Comparison of ENCODE assay signal across 8 mouse cellular contexts in the genomic region with DNA sequence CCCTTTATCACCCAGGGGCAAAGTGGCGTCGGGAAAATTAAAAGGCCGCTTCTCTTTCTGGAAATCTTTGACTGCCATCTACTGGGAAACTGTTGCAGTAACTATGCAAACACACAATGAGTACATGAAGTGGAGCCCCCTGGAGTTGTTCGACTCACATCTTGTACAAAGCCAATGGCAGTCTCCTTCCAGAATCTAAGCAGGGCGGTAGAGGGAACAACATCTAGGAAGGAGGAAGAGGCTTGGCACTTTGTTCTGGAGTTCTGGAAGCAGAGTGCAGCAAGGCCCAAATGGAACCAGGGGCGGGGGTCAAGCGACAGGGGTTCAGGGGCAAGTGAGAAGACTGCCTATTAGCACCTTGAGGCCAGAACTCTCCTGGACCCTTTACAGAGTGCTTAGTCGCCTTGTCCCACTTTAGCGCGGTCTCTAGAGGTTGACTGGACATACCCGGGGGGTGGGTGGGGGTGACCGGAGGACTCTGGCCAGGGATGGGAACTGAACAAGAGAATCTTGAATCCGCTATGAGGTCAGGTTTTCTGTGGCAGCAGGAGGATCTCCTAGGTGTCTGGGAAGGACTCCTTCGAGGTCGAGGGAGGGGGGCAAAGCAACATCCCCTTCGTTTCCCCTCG. TPM values are rescaled to one million over a fixed set of nuclear protein-coding genes. Genes with fewer than 3 reads are reported as not detected.
DNase-seq lines count a peak whose midpoint lies in the region; ATAC-seq and TF ChIP-seq lines count a peak whose summit lies in the region.

No protein-coding gene starts in this region.

- peak overlapping the region; percentile 88 for H3K4me2 ChIP-seq in kidney, embryonic 15.5 days
- peak overlapping the region; percentile 91 for H3K4me2 ChIP-seq in lung, postnatal 0 days (replicated peaks; ENCODE audit: low read depth, low read length)
- peak overlapping the region; percentile 92 for H3K4me2 ChIP-seq in stomach, embryonic 15.5 days

- no peak for TF ChIP-seq EP300 in heart, adult 2 months (IDR thresholded peaks at IDR 0.05; ENCODE audit: insufficient read depth, low read depth, low read length)
- TF ChIP-seq EP300 in lung, postnatal 0 days (IDR thresholded peaks at IDR 0.05): 0 out of 2 replicates have a peak, but pooled peaks have one; percentile 10

- peak overlapping the region; percentile 81 for H3K27ac ChIP-seq in heart, adult 2 months
- H3K27ac ChIP-seq in kidney, embryonic 15.5 days: peak overlapping the region; percentile 96
- peak overlapping the region; percentile 88 for H3K27ac ChIP-seq in lung, postnatal 0 days (ENCODE audit: low read length)
- H3K27ac ChIP-seq in stomach, embryonic 15.5 days: peak overlapping the region; percentile 95

- H3K9ac ChIP-seq in heart, adult 2 months (ENCODE audit: low read depth, low read length): peak overlapping the region; percentile 67
- H3K9ac ChIP-seq in kidney, embryonic 15.5 days: peak overlapping the region; percentile 89
- H3K9ac ChIP-seq in lung, postnatal 0 days (replicated peaks; ENCODE audit: low read depth): peak overlapping the region; percentile 58
- peak overlapping the region; percentile 90 for H3K9ac ChIP-seq in stomach, embryonic 15.5 days

- peak overlapping the region; percentile 60 for H3K4me3 ChIP-seq in heart, adult 2 months
- peak overlapping the region; percentile 71 for H3K4me3 ChIP-seq in kidney, embryonic 15.5 days (replicated peaks)
- peak overlapping the region; percentile 61 for H3K4me3 ChIP-seq in lung, postnatal 0 days (ENCODE audit: low read depth, low read length)
- H3K4me3 ChIP-seq in stomach, embryonic 15.5 days (replicated peaks): peak overlapping the region; percentile 75

- DNase-seq in right cerebral cortex, postnatal 10 days (ENCODE audit: low spot score in 2 of 2): peak; percentile 60 to 61
- no peak for DNase-seq in right cerebral cortex, postnatal 25 days
- peak; percentile 78 for DNase-seq in adipocyte (ENCODE audit: low spot score)
- DNase-seq in heart, adult 2 months: peak; percentile 46 to 53
- peak; percentile 73 for DNase-seq in lung, postnatal 0 days (ENCODE audit: low spot score)
- no peak for DNase-seq in urinary bladder, adult 2 months (ENCODE audit: low spot score)

- peak; percentile 38 for ATAC-seq in kidney, embryonic 15.5 days (replicated peaks; ENCODE audit: low FRiP score)
- peak; percentile 35 for ATAC-seq in lung, postnatal 0 days
- peak; percentile 11; the same call in 1 of the 2 replicates for ATAC-seq in stomach, embryonic 15.5 days (ENCODE audit: insufficient read depth, low FRiP score, low read depth)

- intact Hi-C loops in heart, adult 2 months (cut with DNase I): loop anchor here (5.0 kb wide), 1 partner anchor 118 kb away; no protein-coding TSS in a partner anchor

- 13% methylated on average over 17 of the region's 17 CpGs for WGBS in heart, adult 2 months
- 2% methylated on average over 17 of the region's 17 CpGs for WGBS in kidney, embryonic 15.5 days
- WGBS in lung, postnatal 0 days: 1% methylated on average over 17 of the region's 17 CpGs
- 2% methylated on average over 17 of the region's 17 CpGs for WGBS in stomach, embryonic 15.5 days

- H3K9me3 ChIP-seq in kidney, embryonic 15.5 days (replicated peaks): no peaks in the 10 kb centered on the region
- no peaks in the 10 kb centered on the region for H3K9me3 ChIP-seq in lung, postnatal 0 days (ENCODE audit: low read length)
- H3K9me3 ChIP-seq in stomach, embryonic 15.5 days: no peaks in the 10 kb centered on the region

- H3K27me3 ChIP-seq in heart, adult 2 months (ENCODE audit: control insufficient read depth, insufficient read depth, low read length): no peaks in the 10 kb centered on the region
- no peaks in the 10 kb centered on the region for H3K27me3 ChIP-seq in kidney, embryonic 15.5 days
- no peaks in the 10 kb centered on the region for H3K27me3 ChIP-seq in lung, postnatal 0 days (replicated peaks; ENCODE audit: insufficient read depth, low read length)
- H3K27me3 ChIP-seq in stomach, embryonic 15.5 days (replicated peaks): no peaks in the 10 kb centered on the region

- no peaks in the 10 kb centered on the region for H3K36me3 ChIP-seq in heart, adult 2 months (ENCODE audit: control insufficient read depth, insufficient read depth, low read length)
- peaks cover 14% of the 10 kb centered on the region; the same call in 1 of the 2 replicates for H3K36me3 ChIP-seq in kidney, embryonic 15.5 days
- H3K36me3 ChIP-seq in lung, postnatal 0 days (ENCODE audit: insufficient read depth, low read length): no peaks in the 10 kb centered on the region
- no peaks in the 10 kb centered on the region for H3K36me3 ChIP-seq in stomach, embryonic 15.5 days

- peaks cover 14% of the 10 kb centered on the region for H3K4me1 ChIP-seq in heart, adult 2 months (ENCODE audit: control insufficient read depth, insufficient read depth, low read length)
- peaks cover 46% of the 10 kb centered on the region for H3K4me1 ChIP-seq in kidney, embryonic 15.5 days
- H3K4me1 ChIP-seq in lung, postnatal 0 days (ENCODE audit: insufficient read depth, low read depth, low read length): peaks cover 9% of the 10 kb centered on the region; the same call in 1 of the 2 replicates
- H3K4me1 ChIP-seq in stomach, embryonic 15.5 days: peaks cover 24% of the 10 kb centered on the region; the same call in 1 of the 2 replicates

- no peaks in the 10 kb centered on the region for H3K79me2 ChIP-seq in heart, adult 2 months (replicated peaks; ENCODE audit: control insufficient read depth, insufficient read depth, low read length)

- no peak for TF ChIP-seq POLR2A in heart, adult 2 months (IDR thresholded peaks at IDR 0.05; ENCODE audit: insufficient read depth, low read depth, low read length)

- TF ChIP-seq CTCF in heart, adult 2 months (IDR thresholded peaks at IDR 0.05): peak; percentile 61
- TF ChIP-seq CTCF in lung, postnatal 0 days (IDR thresholded peaks at IDR 0.05): peak; percentile 82

RNA-seq across cellular contexts. Expression of a gene that starts 0.6 kb away (rescaled TPM):
- total RNA-seq in heart, adult 2 months (2021): 10 to 100 TPM; 81.8 to 84.2 TPM
- 163 and 216 TPM in 2 replicates for polyA plus RNA-seq in heart, adult 2 months (2012; rRNA removed)
- polyA plus RNA-seq in kidney, embryonic 15.5 days (2015; fragmentation: Nextera tagmentation; extraction: Ambion mirVana): 644 and 695 TPM in 2 replicates
- polyA plus RNA-seq in lung, postnatal 0 days (2015; fragmentation: Nextera tagmentation; extraction: Ambion mirVana): 416 and 433 TPM in 2 replicates
- polyA plus RNA-seq in stomach, embryonic 15.5 days (2015; fragmentation: Nextera tagmentation; extraction: Ambion mirVana): 513 and 558 TPM in 2 replicates
- 248 and 341 TPM in 2 replicates for polyA plus RNA-seq in urinary bladder, adult 2 months (2012; rRNA removed)

RNA-seq across cellular contexts. Expression of a gene that starts 16.5 kb away (rescaled TPM):
- total RNA-seq in heart, adult 2 months (2021): 1 to 10 TPM; 1.4 to 2.3 TPM
- 0.27 and 0.56 TPM in 2 replicates for polyA plus RNA-seq in heart, adult 2 months (2012; rRNA removed)
- polyA plus RNA-seq in kidney, embryonic 15.5 days (2015; fragmentation: Nextera tagmentation; extraction: Ambion mirVana): 249 and 256 TPM in 2 replicates
- 11.1 and 16.9 TPM in 2 replicates for polyA plus RNA-seq in lung, postnatal 0 days (2015; fragmentation: Nextera tagmentation; extraction: Ambion mirVana)
- 211 and 217 TPM in 2 replicates for polyA plus RNA-seq in stomach, embryonic 15.5 days (2015; fragmentation: Nextera tagmentation; extraction: Ambion mirVana)
- polyA plus RNA-seq in urinary bladder, adult 2 months (2012; rRNA removed): 4.7 and 6.0 TPM in 2 replicates

RNA-seq across cellular contexts. Expression of a gene that starts 48.6 kb away (rescaled TPM):
- total RNA-seq in heart, adult 2 months (2021): under 1 TPM; 0.16 to 0.23 TPM
- polyA plus RNA-seq in heart, adult 2 months (2012; rRNA removed): 0.49 and 1.1 TPM in 2 replicates
- polyA plus RNA-seq in kidney, embryonic 15.5 days (2015; fragmentation: Nextera tagmentation; extraction: Ambion mirVana): 0.29 and 0.32 TPM in 2 replicates
- 0.13 and 0.24 TPM in 2 replicates for polyA plus RNA-seq in lung, postnatal 0 days (2015; fragmentation: Nextera tagmentation; extraction: Ambion mirVana)
- 1.4 and 1.5 TPM in 2 replicates for polyA plus RNA-seq in stomach, embryonic 15.5 days (2015; fragmentation: Nextera tagmentation; extraction: Ambion mirVana)
- polyA plus RNA-seq in urinary bladder, adult 2 months (2012; rRNA removed): 26.0 and 28.6 TPM in 2 replicates

RNA-seq across cellular contexts. Expression of a gene that starts 57.6 kb away (rescaled TPM):
- under 1 TPM; 0.27 to 0.31 TPM for total RNA-seq in heart, adult 2 months (2021)
- polyA plus RNA-seq in heart, adult 2 months (2012; rRNA removed): 0.94 and 1.6 TPM in 2 replicates
- polyA plus RNA-seq in kidney, embryonic 15.5 days (2015; fragmentation: Nextera tagmentation; extraction: Ambion mirVana): 0.48 and 0.51 TPM in 2 replicates
- polyA plus RNA-seq in lung, postnatal 0 days (2015; fragmentation: Nextera tagmentation; extraction: Ambion mirVana): 0.56 and 1.0 TPM in 2 replicates
- 0.42 and 0.43 TPM in 2 replicates for polyA plus RNA-seq in stomach, embryonic 15.5 days (2015; fragmentation: Nextera tagmentation; extraction: Ambion mirVana)
- polyA plus RNA-seq in urinary bladder, adult 2 months (2012; rRNA removed): 0.55 and 0.87 TPM in 2 replicates

Comparison
In these comparisons a context has a peak if more than half of its experiments do, and no peak if none do; other contexts are left out.
1. DNase-seq: peak in right cerebral cortex, postnatal 10 days (2 of 2), adipocyte (single experiment), heart, adult 2 months (2 of 2) and lung, postnatal 0 days (single experiment); none in right cerebral cortex, postnatal 25 days (single experiment) and urinary bladder, adult 2 months (single experiment).
2. RNA of a gene that starts 16.5 kb away (polyA plus RNA-seq): 249 to 256 TPM in kidney, embryonic 15.5 days and 211 to 217 TPM in stomach, embryonic 15.5 days; 11.1 to 16.9 TPM in lung, postnatal 0 days, 4.7 to 6.0 TPM in urinary bladder, adult 2 months and 0.27 to 0.56 TPM in heart, adult 2 months; every median in the first group is over 10 times any median in the second.
3. RNA of a gene that starts 48.6 kb away (polyA plus RNA-seq): 26.0 to 28.6 TPM in urinary bladder, adult 2 months; 1.4 to 1.5 TPM in stomach, embryonic 15.5 days, 0.49 to 1.1 TPM in heart, adult 2 months, 0.29 to 0.32 TPM in kidney, embryonic 15.5 days and 0.13 to 0.24 TPM in lung, postnatal 0 days; every median in the first group is over 10 times any median in the second.
4. Peak in every context shown above with its lines, with median percentiles within 50 percentile points of each other: H3K27ac ChIP-seq, H3K4me3 ChIP-seq, H3K9ac ChIP-seq, ATAC-seq and H3K4me2 ChIP-seq.